Mouse (Mus musculus) heart, embryonic 12.5 days (tissue): ENCODE results near the gene Tfam. TPM values are rescaled to one million over a fixed set of nuclear protein-coding genes. Genes with fewer than 3 reads are reported as not detected.
A peak's percentile ranks its signal among the peaks of the same experiment; 100 is the strongest.

Experiments
- ATAC-seq: fragments of 200-750 bp; cut with Nextera tagmentation; 2 replicates; pipeline ENCODE4 v1.8.0; 2017; ENCODE audit warnings: moderate TSS enrichment, moderate library complexity; ENCODE audit not compliant: insufficient number of reproducible peaks, low FRiP score
- H3K27ac ChIP-seq: fragments of 300-500 bp; sonication (generic); 2 replicates; pipeline ENCODE4 v1.5.1; 2016; ENCODE audit warnings: mild to moderate bottlenecking, moderate library complexity; ENCODE audit not compliant: poor library complexity, severe bottlenecking
- H3K27me3 ChIP-seq: fragments of 300-500 bp; sonication (generic); replicated peaks from 2 replicates; pipeline ENCODE4 v1.6.1; 2016; ENCODE audit warnings: mild to moderate bottlenecking, moderate library complexity
- H3K36me3 ChIP-seq: fragments of 300-500 bp; sonication (generic); 2 replicates; pipeline ENCODE4 v1.6.1; 2016; ENCODE audit warnings: mild to moderate bottlenecking, moderate library complexity
- H3K4me1 ChIP-seq: fragments of 300-500 bp; sonication (generic); replicated peaks from 2 replicates; pipeline ENCODE4 v1.6.1; 2016; ENCODE audit warnings: mild to moderate bottlenecking
- H3K4me2 ChIP-seq: fragments of 300-500 bp; sonication (generic); 2 replicates; pipeline ENCODE4 v1.6.1; 2016; ENCODE audit warnings: mild to moderate bottlenecking, moderate library complexity
- H3K4me3 ChIP-seq: fragments of 300-500 bp; sonication (generic); 2 replicates; pipeline ENCODE4 v1.5.1; 2016; ENCODE audit warnings: mild to moderate bottlenecking
- H3K9ac ChIP-seq: fragments of 300-500 bp; sonication (generic); 2 replicates; pipeline ENCODE4 v1.6.1; 2016; ENCODE audit warnings: mild to moderate bottlenecking, moderate library complexity
- H3K9me3 ChIP-seq: fragments of 300-500 bp; sonication (generic); replicated peaks from 2 replicates; pipeline ENCODE4 v1.6.1; 2016; ENCODE audit warnings: mild to moderate bottlenecking, moderate library complexity
- WGBS: fragments of 180-500 bp; shearing (Covaris S2); methylation state at CpG from one replicate; pipeline ENCODE4 v1.1.7; 2016; 5-methylcytosine and 5-hydroxymethylcytosine counted together
- polyA plus RNA-seq: library from polyadenylated mRNA; unstranded; fragments of >200 nt; fragmentation: Nextera tagmentation; extraction: Ambion mirVana; gene quantifications from 2 replicates; pipeline ENCODE4 v1.2.1, GENCODE M21; 2016

The Tfam gene
- 60.0 and 63.7 TPM in 2 replicates for polyA plus RNA-seq

GRCm38 (mm10) chr10:71238240-71238554 lies at the start of gene Tfam:
TSS of gene Tfam (minus strand) at chr10:71238280.
- Histone ChIP-seq H3K9ac (peak within 1 kb of the TSS; percentile 97), H3K9me3 (no peaks in the 10 kb centered on the region), H3K4me2 (peak within 1 kb of the TSS; percentile 71), H3K36me3 (peaks cover 19% of the 10 kb centered on the region), H3K4me3 (peak within 1 kb of the TSS; percentile 99), H3K27ac (peak within 1 kb of the TSS; percentile 89), H3K27me3 (peaks cover 19% of the 10 kb centered on the region; the same call in 1 of the 2 replicates), H3K4me1 (peaks cover 8% of the 10 kb centered on the region)
- WGBS: 2% methylated on average over 7 of the region's 7 CpGs
- ATAC-seq: no peak

GRCm38 (mm10) chr10:71285126-71285580 lies 47.1 kb upstream of the Tfam start, which contains the start of gene Ube2d1:
TSS of gene Ube2d1 (minus strand) at chr10:71285262.
- ATAC-seq: peak; percentile 85
- Histone ChIP-seq H3K4me3 (peak within 1 kb of the TSS; percentile 87), H3K4me2 (peak within 1 kb of the TSS; percentile 76), H3K9me3 (no peaks in the 10 kb centered on the region), H3K9ac (peak within 1 kb of the TSS; percentile 87), H3K4me1 (peaks cover 26% of the 10 kb centered on the region), H3K27me3 (peaks cover 4% of the 10 kb centered on the region; the same call in 1 of the 2 replicates), H3K27ac (0 out of 2 replicates have a peak within 1 kb of the TSS, but pooled peaks have one; percentile 43), H3K36me3 (0 out of 2 replicates have a peak, but pooled peaks cover 4% of the 10 kb centered on the region)
- 0% methylated on average over 50 of the region's 50 CpGs for WGBS

DNA sequence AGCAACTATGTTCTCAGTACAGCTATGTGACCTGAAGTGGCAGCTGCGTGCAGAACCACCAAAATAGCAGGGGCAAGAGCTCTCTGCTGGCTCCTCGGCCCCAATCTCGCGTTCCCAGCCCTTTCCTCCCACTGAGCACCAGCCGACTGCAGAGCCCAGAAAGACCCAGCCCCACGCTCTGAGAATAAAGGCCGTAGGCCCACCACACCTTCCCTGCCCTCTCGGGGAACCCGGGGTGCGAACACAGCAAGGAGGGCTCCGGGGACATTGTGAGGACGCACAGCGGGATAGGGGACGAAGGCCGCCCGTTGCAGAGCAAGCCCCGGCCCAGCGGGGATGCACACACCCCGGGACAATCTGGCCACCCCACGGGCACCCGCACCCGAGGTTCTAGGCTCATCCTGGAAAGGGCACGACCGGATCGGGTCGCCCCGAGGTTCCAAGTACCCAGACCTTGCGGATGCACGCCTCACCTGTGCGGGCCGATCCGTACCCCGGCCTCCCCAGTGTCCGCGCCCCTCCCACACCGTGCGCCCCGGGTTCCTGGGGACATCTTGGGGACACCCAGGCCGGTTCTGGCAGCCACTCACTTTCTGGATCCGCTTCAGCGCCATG lies 46.5 kb upstream of the Tfam start:
- Histone ChIP-seq H3K4me3 (peak overlapping the region; percentile 87), H3K9ac (peak overlapping the region; percentile 87), H3K27me3 (peaks cover 4% of the 10 kb centered on the region; the same call in 1 of the 2 replicates), H3K4me2 (peak overlapping the region; percentile 76), H3K9me3 (no peaks in the 10 kb centered on the region), H3K36me3 (0 out of 2 replicates have a peak, but pooled peaks cover 4% of the 10 kb centered on the region), H3K4me1 (peaks cover 26% of the 10 kb centered on the region), H3K27ac (0 out of 2 replicates have a peak overlapping the region, but pooled peaks have one; percentile 43)
- peak; percentile 77 for ATAC-seq
- 0% methylated on average over 41 of the region's 41 CpGs for WGBS

- Histone ChIP-seq H3K4me3 (peak overlapping the region; percentile 87), H3K27me3 (peaks cover 4% of the 10 kb centered on the region; the same call in 1 of the 2 replicates), H3K4me2 (peak overlapping the region; percentile 76), H3K4me1 (peaks cover 26% of the 10 kb centered on the region), H3K9me3 (no peaks in the 10 kb centered on the region), H3K9ac (peak overlapping the region; percentile 87), H3K36me3 (0 out of 2 replicates have a peak, but pooled peaks cover 4% of the 10 kb centered on the region), H3K27ac (0 out of 2 replicates have a peak overlapping the region, but pooled peaks have one; percentile 43)
- WGBS: 16% methylated on average over 8 of the region's 8 CpGs
- no peak for ATAC-seq
Measured at GRCm38 (mm10) chr10:71284131-71284510, 46.0 kb upstream of the Tfam start.

DNA sequence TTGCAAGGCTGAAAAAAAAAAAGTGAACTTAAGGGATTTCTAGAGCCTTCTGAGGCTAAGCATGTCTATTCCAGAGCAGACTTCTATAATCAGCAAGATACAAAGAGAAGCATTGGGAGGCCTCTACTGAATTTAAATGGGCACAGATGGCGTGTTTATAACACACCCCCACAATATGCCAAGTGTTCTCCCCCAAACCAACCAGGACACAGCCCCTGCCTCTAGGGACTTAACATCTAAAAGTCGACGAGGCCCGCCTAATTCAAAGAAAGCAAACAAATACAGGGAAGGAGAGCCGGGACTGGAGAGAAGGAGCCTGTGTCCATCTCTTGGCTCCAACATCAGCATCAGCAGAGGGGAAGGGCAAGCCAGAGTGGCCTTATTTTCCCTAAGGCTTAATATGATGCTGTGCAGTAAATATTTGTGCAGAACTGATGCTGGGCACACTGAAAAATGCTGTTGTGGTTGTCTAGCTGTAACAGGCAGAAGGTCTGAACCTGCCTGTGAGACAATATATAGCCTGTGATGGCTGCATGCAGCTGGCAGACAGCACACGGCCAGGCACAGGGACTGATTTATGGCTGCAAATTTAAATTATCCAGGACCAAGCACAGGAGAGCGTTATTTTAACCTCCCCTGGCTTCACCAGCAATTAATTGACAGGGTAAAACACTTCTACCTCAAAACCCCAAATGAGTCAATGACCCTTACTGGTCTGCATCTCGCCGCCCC lies 35.1 kb upstream of the Tfam start:
- Histone ChIP-seq H3K9ac (no peak overlapping the region), H3K4me2 (no peak overlapping the region)
- WGBS: 71% methylated on average over 9 of the region's 9 CpGs

GRCm38 (mm10) chr10:71267973-71268372 lies 29.9 kb upstream of the Tfam start:
- Histone ChIP-seq H3K27ac (no peak overlapping the region), H3K4me1 (peaks cover 19% of the 10 kb centered on the region), H3K4me3 (no peak overlapping the region), H3K4me2 (no peak overlapping the region), H3K27me3 (no peaks in the 10 kb centered on the region), H3K36me3 (no peaks in the 10 kb centered on the region), H3K9me3 (no peaks in the 10 kb centered on the region), H3K9ac (no peak overlapping the region)
- no peak for ATAC-seq
- 84% methylated on average over 2 of the region's 2 CpGs for WGBS

More for the DNA sequence above, 35.1 kb upstream of the Tfam start:
- Histone ChIP-seq H3K4me1 (peaks cover 8% of the 10 kb centered on the region), H3K27me3 (no peaks in the 10 kb centered on the region), H3K4me3 (no peak overlapping the region), H3K36me3 (peaks cover 11% of the 10 kb centered on the region; the same call in 1 of the 2 replicates), H3K9me3 (no peaks in the 10 kb centered on the region), H3K27ac (no peak overlapping the region)
- ATAC-seq: no peak

- no peak overlapping the region for H3K4me3 ChIP-seq
- H3K27ac ChIP-seq: no peak overlapping the region
- H3K27me3 ChIP-seq: no peaks in the 10 kb centered on the region
- ATAC-seq: no peak
- H3K9me3 ChIP-seq: no peaks in the 10 kb centered on the region
- H3K36me3 ChIP-seq: no peaks in the 10 kb centered on the region
- H3K4me2 ChIP-seq: no peak overlapping the region
- WGBS: 75% methylated on average over 11 of the region's 11 CpGs
- H3K4me1 ChIP-seq: peaks cover 19% of the 10 kb centered on the region
- no peak overlapping the region for H3K9ac ChIP-seq
Measured at GRCm38 (mm10) chr10:71267511-71267910, 29.4 kb upstream of the Tfam start.

DNA sequence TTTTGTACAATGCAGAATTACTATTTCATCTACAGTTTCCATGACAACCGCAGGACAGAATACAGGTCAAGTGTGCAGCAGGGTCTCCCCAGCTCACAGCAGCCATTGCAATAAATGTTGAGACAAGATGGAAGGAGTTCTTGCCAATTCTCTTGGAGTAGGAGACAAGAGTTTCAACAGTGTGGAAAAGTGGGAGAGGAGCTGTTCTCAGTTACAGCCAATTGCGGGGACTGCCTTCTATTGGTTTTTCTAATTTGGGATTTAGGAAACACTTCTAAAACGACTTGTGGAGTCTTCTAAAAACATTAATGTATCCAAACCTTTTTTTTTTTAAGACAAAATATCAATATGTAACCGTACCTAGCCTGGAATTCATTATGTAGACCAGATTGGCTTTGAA lies 27.0 kb upstream of the Tfam start:
- ATAC-seq: no peak
- no peak overlapping the region for H3K4me3 ChIP-seq

GRCm38 (mm10) chr10:71261637-71262036 lies 23.6 kb upstream of the Tfam start:
- WGBS: 67% methylated on average over 8 of the region's 8 CpGs

More for the DNA sequence above, 27.0 kb upstream of the Tfam start:
- WGBS: 83% methylated on average over 4 of the region's 4 CpGs
- no peak overlapping the region for H3K27ac ChIP-seq
- H3K4me1 ChIP-seq: peaks cover 23% of the 10 kb centered on the region
- H3K27me3 ChIP-seq: no peaks in the 10 kb centered on the region
- 0 out of 2 replicates have a peak, but pooled peaks cover 9% of the 10 kb centered on the region for H3K36me3 ChIP-seq
- no peaks in the 10 kb centered on the region for H3K9me3 ChIP-seq
- no peak overlapping the region for H3K9ac ChIP-seq
- H3K4me2 ChIP-seq: no peak overlapping the region

GRCm38 (mm10) chr10:71258943-71259342 lies 20.9 kb upstream of the Tfam start:
- H3K9ac ChIP-seq: no peak overlapping the region
- H3K27ac ChIP-seq: no peak overlapping the region
- peaks cover 55% of the 10 kb centered on the region for H3K36me3 ChIP-seq
- ATAC-seq: no peak
- H3K27me3 ChIP-seq: no peaks in the 10 kb centered on the region
- WGBS: 73% methylated on average over 5 of the region's 5 CpGs
- peaks cover 7% of the 10 kb centered on the region for H3K4me1 ChIP-seq
- no peak overlapping the region for H3K4me3 ChIP-seq
- no peaks in the 10 kb centered on the region for H3K9me3 ChIP-seq
- H3K4me2 ChIP-seq: no peak overlapping the region

More at GRCm38 (mm10) chr10:71261637-71262036, 23.6 kb upstream of the Tfam start:
- Histone ChIP-seq H3K4me3 (no peak overlapping the region), H3K9me3 (no peaks in the 10 kb centered on the region), H3K27ac (no peak overlapping the region), H3K36me3 (peaks cover 37% of the 10 kb centered on the region), H3K9ac (no peak overlapping the region), H3K4me1 (peaks cover 10% of the 10 kb centered on the region), H3K4me2 (no peak overlapping the region), H3K27me3 (no peaks in the 10 kb centered on the region)
- no peak for ATAC-seq

DNA sequence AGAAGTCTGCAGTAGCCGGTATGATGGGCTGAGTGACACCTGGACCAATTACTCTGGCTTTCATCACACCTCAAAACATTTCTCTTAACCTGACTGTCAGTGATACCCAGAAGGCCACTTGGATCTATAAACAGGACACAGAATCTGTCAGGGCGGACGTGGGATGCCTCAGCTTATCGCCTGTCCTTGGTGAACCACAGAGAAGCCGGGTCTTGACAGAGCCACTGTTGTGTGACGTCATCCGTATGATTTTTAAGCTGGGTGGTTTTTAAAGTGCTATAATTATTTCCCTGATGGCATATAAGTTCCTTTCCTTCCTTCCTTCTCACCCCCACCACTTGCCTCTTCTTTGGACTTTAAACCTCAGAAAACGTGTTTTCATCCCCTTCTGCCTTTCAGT lies 20.4 kb upstream of the Tfam start:
- WGBS: 75% methylated on average over 8 of the region's 8 CpGs
- peaks cover 55% of the 10 kb centered on the region for H3K36me3 ChIP-seq
- H3K9ac ChIP-seq: no peak overlapping the region
- no peaks in the 10 kb centered on the region for H3K27me3 ChIP-seq
- H3K4me1 ChIP-seq: peaks cover 5% of the 10 kb centered on the region; the same call in 1 of the 2 replicates
- no peak for ATAC-seq
- H3K9me3 ChIP-seq: no peaks in the 10 kb centered on the region
- H3K4me2 ChIP-seq: no peak overlapping the region
- H3K27ac ChIP-seq: no peak overlapping the region
- H3K4me3 ChIP-seq: no peak overlapping the region
